Mouse (Mus musculus): ENCODE measurements at regions not wholly inside any gene's neighbourhood (a gene's known extent, or its start where the extent isn't known, plus 50 kb on each side); places are given as distances from the start of the nearest gene placed in this dataset.

DNA sequence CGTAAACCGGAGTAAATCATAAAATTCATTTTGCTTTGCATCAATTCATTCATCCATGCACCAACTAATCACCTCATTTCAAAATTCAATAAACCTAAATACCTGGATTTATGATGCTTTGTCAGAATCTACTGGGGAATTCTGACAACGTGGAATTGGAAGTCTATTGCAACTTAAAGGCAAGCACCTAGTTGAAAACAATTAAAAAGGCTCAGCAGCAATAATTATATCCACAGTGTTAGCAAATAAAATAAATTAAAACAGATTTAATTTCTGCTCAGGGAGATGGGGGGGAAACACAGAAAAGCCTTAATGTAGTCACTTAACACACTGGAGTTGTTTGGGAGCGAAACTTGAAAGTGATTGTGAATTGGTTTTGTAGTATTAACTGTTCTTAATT, 430.3 kb upstream of the Tenm3 start:
- no peaks in the 10 kb centered on the region for H3K36me3 ChIP-seq (ENCODE audit: control insufficient read depth, insufficient read depth, low read length, poor library complexity, severe bottlenecking)
- DNase-seq (ENCODE audit: low read depth, low spot score), result no peak
- no peak for TF ChIP-seq HCFC1 (IDR thresholded peaks at IDR 0.05; ENCODE audit: borderline replicate concordance, insufficient read depth, low read length)
- no peak for TF ChIP-seq CHD2 (IDR thresholded peaks at IDR 0.05; ENCODE audit: low read depth, low read length)
- TF ChIP-seq ZNF384 (IDR thresholded peaks at IDR 0.05; ENCODE audit: low read depth, low read length), result no peak
- TF ChIP-seq MAFK (IDR thresholded peaks at IDR 0.05; ENCODE audit: insufficient read depth, low read depth, low read length), result no peak
- no peak overlapping the region for H3K9ac ChIP-seq (ENCODE audit: insufficient read depth, low read depth, low read length, poor library complexity, severe bottlenecking)
- no peaks in the 10 kb centered on the region for H3K4me1 ChIP-seq (ENCODE audit: control insufficient read depth in 2 of 2, insufficient read depth in 2 of 2, low read length in 2 of 2, poor library complexity in 1 of 2)
- in situ Hi-C loops (cut with MboI; ENCODE audit: low sequenced_read_pairs in 2 of 2, unreplicated experiment in 2 of 2), result no loop called here
- no peak overlapping the region for H3K27ac ChIP-seq (ENCODE audit: insufficient read depth, low read depth, low read length, poor library complexity, severe bottlenecking)
- no peaks in the 10 kb centered on the region for H3K9me3 ChIP-seq (ENCODE audit: control insufficient read depth, insufficient read depth, low read depth, low read length)
- H3K4me3 ChIP-seq (ENCODE audit: insufficient read depth in 1 of 2, low read depth in 1 of 2, low read length in 2 of 2, poor library complexity in 1 of 2, severe bottlenecking in 1 of 2), result no peak overlapping the region

- Histone ChIP-seq H3K4me3 (ENCODE audit: insufficient read depth in 1 of 2, low read depth in 1 of 2, low read length in 2 of 2, poor library complexity in 1 of 2, severe bottlenecking in 1 of 2) (no peak overlapping the region), H3K4me1 (ENCODE audit: control insufficient read depth in 2 of 2, insufficient read depth in 2 of 2, low read length in 2 of 2, poor library complexity in 1 of 2) (no peaks in the 10 kb centered on the region), H3K9ac (ENCODE audit: insufficient read depth, low read depth, low read length, poor library complexity, severe bottlenecking) (no peak overlapping the region), H3K36me3 (ENCODE audit: control insufficient read depth, insufficient read depth, low read length, poor library complexity, severe bottlenecking) (no peaks in the 10 kb centered on the region), H3K27ac (ENCODE audit: insufficient read depth, low read depth, low read length, poor library complexity, severe bottlenecking) (no peak overlapping the region), H3K9me3 (ENCODE audit: control insufficient read depth, insufficient read depth, low read depth, low read length) (no peaks in the 10 kb centered on the region)
- TF ChIP-seq CHD2 (IDR thresholded peaks at IDR 0.05; ENCODE audit: low read depth, low read length) (no peak), HCFC1 (IDR thresholded peaks at IDR 0.05; ENCODE audit: borderline replicate concordance, insufficient read depth, low read length) (no peak), ZNF384 (IDR thresholded peaks at IDR 0.05; ENCODE audit: low read depth, low read length) (no peak), MAFK (IDR thresholded peaks at IDR 0.05; ENCODE audit: insufficient read depth, low read depth, low read length) (no peak), ZC3H11A (IDR thresholded peaks at IDR 0.05; ENCODE audit: borderline replicate concordance, low read depth, low read length) (no peak)
- in situ Hi-C loops (cut with MboI; ENCODE audit: low sequenced_read_pairs in 2 of 2, unreplicated experiment in 2 of 2), result no loop called here
- no peak for DNase-seq (ENCODE audit: low read depth, low spot score)
These were observed 429.4 kb upstream of the Tenm3 start for GRCm38 (mm10) chr8:49273109-49273508.

DNA sequence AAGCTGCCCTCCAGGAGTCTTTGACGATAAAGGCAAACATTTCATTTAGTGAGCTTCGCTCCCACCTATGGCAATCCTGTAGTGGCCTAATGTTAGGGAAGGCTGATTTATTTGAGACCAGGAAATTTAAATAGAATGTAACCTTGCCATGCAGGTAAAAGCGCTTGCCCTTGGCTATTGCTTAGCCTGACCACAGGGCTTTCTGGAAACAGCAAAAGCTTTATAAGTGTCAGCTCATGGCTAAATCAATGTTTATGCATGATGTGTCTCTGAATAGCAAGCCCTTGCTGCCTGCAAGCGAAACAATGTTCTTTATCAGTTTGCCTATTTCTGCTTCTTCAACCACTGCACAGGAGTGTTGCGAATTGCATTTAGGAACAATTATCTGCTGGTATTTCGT, 419.7 kb upstream of the Tenm3 start:
- DNase-seq (ENCODE audit: low read depth, low spot score), result no peak
- no peaks in the 10 kb centered on the region for H3K9me3 ChIP-seq (ENCODE audit: control insufficient read depth, insufficient read depth, low read depth, low read length)
- no peak for TF ChIP-seq MAFK (IDR thresholded peaks at IDR 0.05; ENCODE audit: insufficient read depth, low read depth, low read length)
- TF ChIP-seq ZNF384 (IDR thresholded peaks at IDR 0.05; ENCODE audit: low read depth, low read length), result no peak
- no peak for TF ChIP-seq CHD2 (IDR thresholded peaks at IDR 0.05; ENCODE audit: low read depth, low read length)
- TF ChIP-seq HCFC1 (IDR thresholded peaks at IDR 0.05; ENCODE audit: borderline replicate concordance, insufficient read depth, low read length), result no peak
- TF ChIP-seq ZC3H11A (IDR thresholded peaks at IDR 0.05; ENCODE audit: borderline replicate concordance, low read depth, low read length), result no peak
- H3K4me3 ChIP-seq (ENCODE audit: insufficient read depth in 1 of 2, low read depth in 1 of 2, low read length in 2 of 2, poor library complexity in 1 of 2, severe bottlenecking in 1 of 2), result no peak overlapping the region
- no peak overlapping the region for H3K9ac ChIP-seq (ENCODE audit: insufficient read depth, low read depth, low read length, poor library complexity, severe bottlenecking)
- no peak overlapping the region for H3K27ac ChIP-seq (ENCODE audit: insufficient read depth, low read depth, low read length, poor library complexity, severe bottlenecking)
- in situ Hi-C loops (cut with MboI; ENCODE audit: low sequenced_read_pairs in 2 of 2, unreplicated experiment in 2 of 2), result no loop called here
- no peaks in the 10 kb centered on the region for H3K4me1 ChIP-seq (ENCODE audit: control insufficient read depth in 2 of 2, insufficient read depth in 2 of 2, low read length in 2 of 2, poor library complexity in 1 of 2)
- H3K36me3 ChIP-seq (ENCODE audit: control insufficient read depth, insufficient read depth, low read length, poor library complexity, severe bottlenecking), result no peaks in the 10 kb centered on the region

GRCm38 (mm10) chr8:49262797-49263196, 419.0 kb upstream of the Tenm3 start:
- Histone ChIP-seq H3K9ac (ENCODE audit: insufficient read depth, low read depth, low read length, poor library complexity, severe bottlenecking) (no peak overlapping the region), H3K27ac (ENCODE audit: insufficient read depth, low read depth, low read length, poor library complexity, severe bottlenecking) (no peak overlapping the region), H3K4me3 (ENCODE audit: insufficient read depth in 1 of 2, low read depth in 1 of 2, low read length in 2 of 2, poor library complexity in 1 of 2, severe bottlenecking in 1 of 2) (no peak overlapping the region), H3K36me3 (ENCODE audit: control insufficient read depth, insufficient read depth, low read length, poor library complexity, severe bottlenecking) (no peaks in the 10 kb centered on the region), H3K4me1 (ENCODE audit: control insufficient read depth in 2 of 2, insufficient read depth in 2 of 2, low read length in 2 of 2, poor library complexity in 1 of 2) (no peaks in the 10 kb centered on the region), H3K9me3 (ENCODE audit: control insufficient read depth, insufficient read depth, low read depth, low read length) (no peaks in the 10 kb centered on the region)
- in situ Hi-C loops (cut with MboI; ENCODE audit: low sequenced_read_pairs in 2 of 2, unreplicated experiment in 2 of 2), result no loop called here
- no peak for DNase-seq (ENCODE audit: low read depth, low spot score)
- no peak for TF ChIP-seq ZC3H11A (IDR thresholded peaks at IDR 0.05; ENCODE audit: borderline replicate concordance, low read depth, low read length)
- TF ChIP-seq HCFC1 (IDR thresholded peaks at IDR 0.05; ENCODE audit: borderline replicate concordance, insufficient read depth, low read length), result no peak
- no peak for TF ChIP-seq CHD2 (IDR thresholded peaks at IDR 0.05; ENCODE audit: low read depth, low read length)
- no peak for TF ChIP-seq MAFK (IDR thresholded peaks at IDR 0.05; ENCODE audit: insufficient read depth, low read depth, low read length)
- no peak for TF ChIP-seq ZNF384 (IDR thresholded peaks at IDR 0.05; ENCODE audit: low read depth, low read length)

GRCm38 (mm10) chr8:49255954-49256353, 412.2 kb upstream of the Tenm3 start:
- Histone ChIP-seq H3K9me3 (ENCODE audit: control insufficient read depth, insufficient read depth, low read depth, low read length) (no peaks in the 10 kb centered on the region), H3K4me1 (ENCODE audit: control insufficient read depth in 2 of 2, insufficient read depth in 2 of 2, low read length in 2 of 2, poor library complexity in 1 of 2) (no peaks in the 10 kb centered on the region), H3K9ac (ENCODE audit: insufficient read depth, low read depth, low read length, poor library complexity, severe bottlenecking) (no peak overlapping the region), H3K27ac (ENCODE audit: insufficient read depth, low read depth, low read length, poor library complexity, severe bottlenecking) (no peak overlapping the region), H3K36me3 (ENCODE audit: control insufficient read depth, insufficient read depth, low read length, poor library complexity, severe bottlenecking) (no peaks in the 10 kb centered on the region), H3K4me3 (ENCODE audit: insufficient read depth in 1 of 2, low read depth in 1 of 2, low read length in 2 of 2, poor library complexity in 1 of 2, severe bottlenecking in 1 of 2) (no peak overlapping the region)
- no peak for DNase-seq (ENCODE audit: low read depth, low spot score)
- TF ChIP-seq ZNF384 (IDR thresholded peaks at IDR 0.05; ENCODE audit: low read depth, low read length) (no peak), MAFK (IDR thresholded peaks at IDR 0.05; ENCODE audit: insufficient read depth, low read depth, low read length) (no peak), CHD2 (IDR thresholded peaks at IDR 0.05; ENCODE audit: low read depth, low read length) (no peak), HCFC1 (IDR thresholded peaks at IDR 0.05; ENCODE audit: borderline replicate concordance, insufficient read depth, low read length) (no peak), ZC3H11A (IDR thresholded peaks at IDR 0.05; ENCODE audit: borderline replicate concordance, low read depth, low read length) (no peak)
- in situ Hi-C loops (cut with MboI; ENCODE audit: low sequenced_read_pairs in 2 of 2, unreplicated experiment in 2 of 2), result no loop called here
